Mouse (Mus musculus) C2C12 (cell line): ENCODE measurements at regions not wholly inside any gene's neighbourhood (a gene's known extent, or its start where the extent isn't known, plus 50 kb on each side); places are given as distances from the start of the nearest gene placed in this dataset.

Experiments
- CEBPB ChIP-seq: IDR thresholded peaks from one replicate; pipeline ENCODE4 v1.6.1; 2011; ENCODE audit warnings: low read depth, mild to moderate bottlenecking, control low read depth, moderate library complexity
- CTCF ChIP-seq: IDR thresholded peaks from one replicate; pipeline ENCODE4 v1.5.1; 2011; ENCODE audit not compliant: control insufficient read depth, insufficient read depth, insufficient read length
- MAX ChIP-seq: IDR thresholded peaks from one replicate; pipeline ENCODE4 v1.6.1; 2011; ENCODE audit warnings: mild to moderate bottlenecking, control low read depth
- MYOG ChIP-seq: IDR thresholded peaks from one replicate; pipeline ENCODE4 v1.6.1; 2011; ENCODE audit not compliant: control insufficient read depth, insufficient read length; ENCODE audit errors: extremely low read depth
- USF1 ChIP-seq: IDR thresholded peaks from one replicate; pipeline ENCODE4 v1.6.1; 2011; ENCODE audit warnings: low read depth, mild to moderate bottlenecking, control low read depth, moderate library complexity

DNA sequence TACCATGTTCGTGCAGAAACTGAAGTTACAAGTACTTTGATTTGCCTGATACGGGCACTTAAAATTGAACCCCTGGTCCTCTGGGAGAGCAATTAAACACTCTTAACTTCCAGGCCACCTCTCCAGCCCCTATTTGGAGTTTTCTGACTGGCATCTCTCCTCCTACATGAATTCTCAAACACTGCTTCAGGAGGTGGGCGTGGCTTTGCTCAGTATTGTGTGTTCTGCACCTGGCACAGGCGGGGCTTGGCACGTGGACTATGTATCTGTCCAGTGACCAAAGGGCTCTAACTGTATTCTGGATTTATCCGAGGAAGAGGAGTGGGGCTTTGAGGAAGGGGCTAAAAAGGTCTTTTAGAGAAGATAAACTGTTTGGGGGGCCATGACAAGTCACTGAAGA is 81.5 kb upstream of the Ppm1b start:
- TF ChIP-seq CTCF (no peak), MAX (no peak), CEBPB (no peak), USF1 (no peak), MYOG (no peak)
